Mouse (Mus musculus): ENCODE data around the gene Osbpl9.

The Osbpl9 gene

GRCm38 (mm10) chr4:109204416-109204815, 2.3 kb upstream of the Osbpl9 start:
- no peak for DNase-seq

DNA sequence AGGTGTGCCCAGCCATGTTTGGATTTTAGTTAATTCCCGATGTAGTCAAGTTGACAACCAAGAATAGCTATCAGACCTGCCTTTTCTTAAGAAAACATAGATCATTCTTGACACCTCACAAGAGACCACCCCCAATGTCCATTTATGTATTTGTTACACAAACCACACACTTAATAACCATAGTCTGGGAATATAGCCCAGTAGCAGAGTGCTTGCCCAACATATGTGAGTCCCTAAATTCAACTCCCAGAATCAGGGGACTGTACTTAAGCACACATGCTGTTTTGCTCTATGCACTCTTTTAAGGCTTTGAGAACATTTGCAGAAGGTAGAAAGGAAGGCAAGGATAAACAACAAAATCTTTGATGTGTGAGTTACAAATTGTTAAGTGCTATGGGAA, 1.9 kb upstream of the Osbpl9 start:
- no peak for DNase-seq

DNA sequence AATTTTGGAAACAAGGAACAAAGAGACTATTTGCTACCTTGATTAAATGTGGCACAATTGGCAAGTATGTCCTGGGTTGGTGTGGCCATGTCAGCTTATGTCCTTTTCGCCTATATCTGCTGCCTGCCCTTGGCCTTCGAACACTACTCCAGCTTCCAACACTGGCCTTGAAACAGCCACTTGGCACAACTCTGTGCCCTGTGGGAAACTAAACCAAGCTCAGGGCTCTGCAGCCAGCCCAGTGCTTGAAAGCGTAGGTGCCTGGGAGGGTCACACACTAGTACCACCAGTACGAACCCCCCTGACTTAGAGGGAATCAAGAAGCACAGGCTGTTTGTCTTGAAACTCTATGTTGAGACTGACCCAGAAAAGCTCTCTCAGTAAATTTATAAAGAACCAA, 3.0 kb downstream of the Osbpl9 start:
- DNase-seq, result no peak

GRCm38 (mm10) chr4:109195900-109196629, 6.0 kb downstream of the Osbpl9 start:
- no peak for DNase-seq

DNA sequence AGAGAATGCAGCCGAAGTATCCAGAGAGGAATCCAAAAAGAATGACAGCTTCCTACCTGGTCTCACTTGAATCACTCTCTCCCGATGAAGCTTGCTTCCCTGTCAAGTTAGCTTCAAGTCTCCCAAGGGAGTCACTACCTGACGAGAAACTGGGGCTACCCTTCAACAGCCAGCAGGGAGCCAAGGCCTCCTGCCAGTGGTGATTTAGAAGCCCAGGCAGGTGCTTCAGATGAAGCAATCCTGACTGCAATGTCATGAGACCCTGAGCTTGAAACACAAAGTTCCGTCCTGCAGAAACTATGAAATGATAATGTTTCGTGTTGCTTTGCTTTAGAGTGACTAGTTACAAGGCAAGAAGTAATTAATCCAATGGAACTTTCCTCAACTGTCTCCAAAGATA, 8.2 kb downstream of the Osbpl9 start:
- no peak for DNase-seq

GRCm38 (mm10) chr4:109191598-109191997, 10.5 kb downstream of the Osbpl9 start:
- DNase-seq, result no peak

- no peak for DNase-seq
Observed at GRCm38 (mm10) chr4:109185616-109186405, 16.3 kb downstream of the Osbpl9 start.

GRCm38 (mm10) chr4:109175677-109176076, 26.4 kb downstream of the Osbpl9 start:
- no peak for DNase-seq

GRCm38 (mm10) chr4:109173775-109174440, 28.2 kb downstream of the Osbpl9 start:
- no peak for DNase-seq

GRCm38 (mm10) chr4:109173369-109173768, 28.7 kb downstream of the Osbpl9 start:
- DNase-seq, result no peak

- DNase-seq, result peak; percentile 83 to 91
Observed at GRCm38 (mm10) chr4:109165521-109166173, 36.4 kb downstream of the Osbpl9 start.

DNA sequence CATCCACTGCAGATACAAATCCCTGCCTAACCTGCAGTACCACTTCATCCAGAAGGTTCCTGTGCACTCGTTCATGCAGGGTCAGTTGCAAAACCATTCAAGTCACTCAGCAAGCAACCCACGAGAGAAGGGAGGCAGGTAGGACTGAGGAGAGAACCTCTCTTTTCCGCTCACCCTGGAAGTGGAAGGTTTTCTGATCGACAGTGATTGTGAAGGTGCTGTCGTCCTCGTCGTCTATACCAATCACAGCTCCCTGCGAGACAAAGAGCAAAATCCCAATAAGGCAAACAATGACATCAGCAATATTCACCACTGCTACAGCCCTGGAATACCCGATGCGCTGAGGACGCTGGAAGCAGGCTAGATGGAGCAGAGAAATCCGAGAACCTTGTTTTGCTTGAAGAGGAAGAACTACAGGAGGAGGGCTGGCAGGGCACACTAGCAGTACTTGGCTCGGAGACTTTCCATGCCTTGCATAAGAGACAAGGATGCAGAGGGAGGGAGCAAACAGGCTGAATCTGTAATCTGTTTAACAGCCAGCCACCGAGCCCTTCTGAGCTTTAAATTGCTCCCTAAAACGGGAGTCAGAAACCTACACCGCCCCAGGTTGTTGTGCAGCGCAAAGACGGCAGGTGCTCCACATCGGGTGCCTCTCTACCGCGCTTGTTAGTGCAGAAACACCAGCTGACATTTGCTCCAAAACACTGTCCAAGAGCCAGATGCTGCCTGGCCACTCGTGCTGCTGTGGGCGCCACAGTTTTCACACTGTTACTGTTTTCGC, 45.4 kb downstream of the Osbpl9 start:
- peak; percentile 43 to 59 for DNase-seq

DNA sequence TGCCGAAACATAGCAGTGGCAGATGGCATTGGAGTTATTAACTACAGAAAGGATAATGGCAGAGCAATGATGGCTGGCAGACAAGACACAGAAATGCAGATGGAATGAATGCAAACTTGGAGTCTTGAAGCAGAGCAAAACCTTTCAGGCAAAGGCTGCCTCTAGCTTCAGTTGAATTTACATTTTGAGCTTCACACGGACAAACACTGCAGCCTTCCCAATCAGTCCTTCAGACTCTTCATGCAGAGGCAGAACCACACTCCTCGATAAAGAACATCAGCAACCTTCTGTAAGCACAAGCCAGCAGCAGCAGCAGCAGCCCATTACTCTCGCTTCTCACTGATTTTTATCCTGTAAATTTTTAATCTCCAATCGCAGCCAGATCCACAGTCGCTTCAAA, 46.0 kb downstream of the Osbpl9 start:
- DNase-seq, result peak in 1 of 2 experiments; percentile 45

DNA sequence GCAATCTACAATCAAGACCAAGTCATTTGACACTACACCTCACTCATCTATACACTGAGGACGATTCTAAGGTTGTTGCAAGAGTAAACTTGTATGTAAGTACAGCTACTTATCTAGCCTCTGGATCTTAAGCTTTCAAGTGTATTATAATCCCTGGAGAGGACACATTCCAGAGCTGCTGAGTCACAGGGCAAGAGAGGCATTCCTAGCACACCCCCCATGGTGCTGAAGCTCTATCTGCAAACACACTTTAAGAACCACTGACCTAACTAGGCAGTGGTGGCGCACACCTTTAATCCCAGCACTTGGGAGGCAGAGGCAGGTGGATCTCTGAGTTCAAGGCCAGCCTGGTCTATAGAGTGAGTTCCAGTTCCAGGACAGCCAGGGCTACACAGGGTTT, 51.9 kb downstream of the Osbpl9 start:
- DNase-seq, result no peak

- DNase-seq, result no peak
Observed at GRCm38 (mm10) chr4:109149411-109149810, 52.7 kb downstream of the Osbpl9 start.

DNA sequence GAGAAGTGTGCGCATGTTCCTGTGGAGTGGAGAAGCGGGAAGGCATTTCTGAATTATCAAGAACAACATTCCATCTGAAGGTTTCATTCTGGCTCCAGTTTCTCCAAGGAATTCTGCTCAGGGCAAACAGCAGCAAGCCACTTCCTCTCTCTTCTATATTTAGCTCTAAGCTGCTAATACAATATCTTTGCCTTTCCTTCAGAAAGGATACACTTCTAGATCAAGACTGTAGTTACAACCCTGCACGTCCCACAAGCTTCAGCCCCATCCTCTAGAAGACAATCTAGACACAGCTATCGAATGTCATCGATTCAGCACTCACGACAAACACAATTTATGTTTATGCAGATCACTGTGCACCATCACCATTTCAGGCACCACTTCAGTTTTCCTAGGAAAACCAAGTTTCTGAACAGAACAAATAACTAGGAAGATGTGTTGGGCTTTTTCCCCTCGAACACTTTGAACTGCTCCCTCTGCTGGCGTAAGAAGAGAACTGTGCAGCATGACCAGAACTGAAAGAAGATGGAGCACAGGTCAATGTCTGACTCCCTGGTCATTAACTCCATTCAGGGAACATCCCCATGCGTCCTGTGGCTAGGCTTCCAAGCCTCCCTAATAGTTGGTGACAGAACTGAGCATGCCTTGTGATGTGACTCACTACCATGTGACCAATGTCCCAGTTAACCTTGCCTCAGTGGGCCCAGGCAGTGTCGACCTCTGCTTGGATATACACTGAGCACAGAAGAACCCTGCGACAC, 54.6 kb downstream of the Osbpl9 start:
- DNase-seq, result peak; percentile 30 to 40

- DNase-seq, result no peak
Observed at GRCm38 (mm10) chr4:109143091-109143490, 59.0 kb downstream of the Osbpl9 start.

DNA sequence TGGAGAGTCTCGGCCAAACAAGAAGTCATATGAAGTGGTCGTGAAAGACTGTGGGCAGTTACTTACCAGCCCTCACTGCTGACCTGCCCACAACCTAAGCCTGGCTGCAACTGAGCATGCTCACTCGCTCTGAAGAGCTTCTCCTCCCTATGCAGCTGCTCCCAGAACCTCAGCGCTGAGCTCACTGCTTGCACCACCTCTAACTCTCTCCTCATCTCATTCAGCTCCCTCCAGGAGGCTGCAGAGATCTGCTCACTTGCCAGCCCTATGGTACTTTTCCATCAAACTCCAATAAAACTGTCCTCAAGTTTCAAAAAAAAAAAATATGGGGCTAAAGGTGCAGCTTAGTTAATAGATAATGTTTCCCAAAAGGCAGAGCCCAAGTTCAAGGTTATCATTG, 63.5 kb downstream of the Osbpl9 start:
- DNase-seq, result no peak

- no peak for DNase-seq
Observed at GRCm38 (mm10) chr4:109136475-109137125, 65.5 kb downstream of the Osbpl9 start.

GRCm38 (mm10) chr4:109134955-109135354, 67.1 kb downstream of the Osbpl9 start:
- no peak for DNase-seq

All from cerebellum, postnatal 36 days (tissue).